Mouse (Mus musculus) lung, adult 18-20 months (tissue): ENCODE results near the gene Adad2.

Experiments
- DNase-seq, 2 experiments: peaks; one replicate each; pipeline ENCODE4 v3.0.0; 2022; ENCODE audit warnings: mixed read lengths in 2 of 2

The Adad2 gene

DNA sequence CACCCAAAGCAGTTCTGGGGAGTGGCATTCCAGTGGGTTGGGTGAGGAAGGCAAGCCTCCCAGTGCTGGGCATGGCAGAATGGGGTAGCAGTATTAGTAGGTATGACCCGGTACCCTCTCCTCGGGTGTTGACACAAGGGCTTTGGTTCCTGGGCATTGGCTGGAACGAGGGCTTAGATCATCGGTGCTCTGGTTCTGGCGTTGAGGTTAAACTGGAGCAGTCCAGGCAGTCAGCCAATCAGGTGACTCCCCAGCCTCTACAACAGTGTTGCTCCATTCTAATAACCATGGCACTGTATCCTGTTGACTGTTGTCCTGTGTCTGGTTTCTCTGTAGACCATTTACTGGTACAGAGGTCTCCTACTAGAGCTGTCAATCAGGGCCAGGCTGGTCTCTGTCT, 5.0 kb downstream of the Adad2 start:
- DNase-seq = peak in 1 of 2 experiments; percentile 7

DNA sequence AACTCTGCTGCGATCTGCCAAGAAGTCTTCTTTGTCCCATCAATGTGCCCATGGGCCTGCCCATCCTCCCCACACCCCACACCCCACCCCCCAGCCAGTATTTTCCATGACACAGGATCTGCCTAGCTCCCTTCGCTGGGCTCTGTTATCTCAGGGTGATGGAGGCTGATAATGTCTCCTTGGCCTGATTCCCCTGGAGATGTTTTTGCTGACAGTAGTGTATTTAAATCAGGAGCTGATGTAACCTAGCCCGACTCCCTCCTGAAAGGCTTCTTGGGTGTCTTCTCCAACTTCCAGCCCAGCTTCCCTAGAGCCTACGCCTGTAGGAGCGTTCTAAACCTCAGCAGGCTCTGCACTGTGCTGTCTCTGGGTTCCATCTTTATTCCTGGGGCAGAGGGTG, 6.3 kb downstream of the Adad2 start:
- DNase-seq = no peak

GRCm38 (mm10) chr8:119620116-119620840, 7.7 kb downstream of the Adad2 start:
- DNase-seq = no peak

- DNase-seq = no peak
Observed at GRCm38 (mm10) chr8:119620848-119621465, 8.4 kb downstream of the Adad2 start.

DNA sequence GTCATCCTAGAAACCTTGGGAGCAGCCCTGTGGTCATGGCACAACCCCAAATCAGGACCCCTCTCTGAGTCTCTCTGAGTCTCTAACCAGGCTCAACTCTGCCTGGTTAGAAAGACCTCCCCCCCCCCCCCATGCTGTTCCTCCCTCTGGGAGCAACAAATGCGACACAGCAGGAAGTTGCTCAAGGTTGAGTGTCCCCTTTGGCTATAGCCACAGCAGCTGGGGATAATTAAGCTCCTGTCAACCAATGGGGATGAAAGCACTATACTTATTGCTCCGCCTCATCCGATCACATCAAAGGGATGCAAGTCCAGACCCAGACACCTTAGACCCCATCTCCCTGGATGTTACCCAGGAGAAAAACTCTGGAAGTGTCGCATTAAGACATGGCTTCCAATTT, 10.0 kb downstream of the Adad2 start:
- DNase-seq = no peak

- no peak for DNase-seq
Observed at GRCm38 (mm10) chr8:119623061-119623460, 10.5 kb downstream of the Adad2 start.

- DNase-seq = no peak
Observed at GRCm38 (mm10) chr8:119623744-119624143, 11.2 kb downstream of the Adad2 start.

DNA sequence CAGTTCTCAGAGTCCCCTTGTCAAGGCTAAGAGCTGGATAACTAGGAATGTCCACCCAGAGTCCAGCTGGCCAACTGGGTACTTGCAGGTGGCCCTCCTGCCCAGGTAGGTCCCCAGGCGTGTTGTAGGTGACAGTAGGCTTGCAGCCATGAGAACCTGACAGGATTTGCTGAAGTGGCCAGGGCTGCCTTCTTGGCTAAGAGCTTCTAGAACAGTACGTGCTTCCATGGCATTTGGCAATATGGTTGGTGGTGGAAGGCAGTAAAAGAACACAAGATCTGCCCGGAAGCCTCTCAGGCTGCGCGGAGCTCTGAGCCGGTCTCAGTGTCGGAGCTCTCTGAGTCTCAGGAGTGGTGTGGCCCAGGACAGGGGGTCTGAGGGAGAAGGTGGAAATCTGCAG, 12.4 kb downstream of the Adad2 start:
- no peak for DNase-seq

- no peak for DNase-seq
Observed at GRCm38 (mm10) chr8:119625788-119626187, 13.2 kb downstream of the Adad2 start.

DNA sequence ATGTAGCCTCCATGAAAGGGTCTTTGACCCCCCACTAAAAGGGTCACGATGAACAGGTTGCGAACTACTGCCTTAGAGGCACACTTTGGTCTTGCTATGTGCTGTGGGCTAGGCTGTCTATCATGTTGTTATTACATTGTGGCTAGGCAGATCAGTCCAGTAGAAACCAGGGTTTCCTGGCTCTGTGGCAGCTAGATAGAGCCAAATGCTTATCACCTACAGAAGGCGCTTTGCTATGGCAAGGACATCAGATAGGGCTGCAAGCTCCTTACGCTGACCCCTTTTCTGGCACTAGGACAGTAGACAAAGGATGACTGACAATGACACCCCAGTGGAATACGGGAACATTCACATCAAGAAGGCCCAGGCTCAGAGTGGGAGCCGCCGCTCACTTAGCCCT, 14.7 kb downstream of the Adad2 start:
- DNase-seq = no peak

GRCm38 (mm10) chr8:119627613-119628359, 15.2 kb downstream of the Adad2 start:
- DNase-seq = no peak

GRCm38 (mm10) chr8:119630841-119631240, 18.3 kb downstream of the Adad2 start:
- DNase-seq = no peak

GRCm38 (mm10) chr8:119632246-119632645, 19.7 kb downstream of the Adad2 start:
- DNase-seq = no peak

GRCm38 (mm10) chr8:119632909-119633308, 20.4 kb downstream of the Adad2 start:
- no peak for DNase-seq

- no peak for DNase-seq
Observed at GRCm38 (mm10) chr8:119634616-119635336, 22.2 kb downstream of the Adad2 start.

GRCm38 (mm10) chr8:119635378-119635777, 22.8 kb downstream of the Adad2 start, which contains the start of gene Kcng4:
Gene Kcng4, minus strand, starts transcription at chr8:119635680.
- DNase-seq = no peak

- no peak for DNase-seq
Observed at GRCm38 (mm10) chr8:119635958-119636357, 23.4 kb downstream of the Adad2 start.

GRCm38 (mm10) chr8:119636766-119637165, 24.2 kb downstream of the Adad2 start:
- no peak for DNase-seq

- no peak for DNase-seq
Observed at GRCm38 (mm10) chr8:119637381-119637780, 24.8 kb downstream of the Adad2 start.

DNA sequence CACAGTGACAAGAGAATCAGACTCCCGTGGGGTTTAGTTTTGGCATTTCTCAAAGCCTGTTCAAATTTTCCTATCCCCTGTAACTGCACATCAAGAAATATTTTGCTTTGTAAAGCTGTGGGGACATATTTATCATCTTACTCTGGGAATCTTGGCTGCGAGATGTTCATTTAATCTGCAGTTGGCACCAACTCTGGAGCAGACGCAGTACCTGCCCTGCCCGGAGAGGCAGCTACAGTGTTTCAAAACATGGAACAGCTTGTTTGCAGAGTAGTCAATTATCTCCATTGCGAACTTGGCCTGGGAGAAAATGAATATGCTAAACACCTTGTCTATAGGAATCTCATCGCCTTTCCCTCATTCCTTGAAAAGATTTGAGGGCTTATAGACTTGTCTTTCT, 25.7 kb downstream of the Adad2 start:
- no peak for DNase-seq

DNA sequence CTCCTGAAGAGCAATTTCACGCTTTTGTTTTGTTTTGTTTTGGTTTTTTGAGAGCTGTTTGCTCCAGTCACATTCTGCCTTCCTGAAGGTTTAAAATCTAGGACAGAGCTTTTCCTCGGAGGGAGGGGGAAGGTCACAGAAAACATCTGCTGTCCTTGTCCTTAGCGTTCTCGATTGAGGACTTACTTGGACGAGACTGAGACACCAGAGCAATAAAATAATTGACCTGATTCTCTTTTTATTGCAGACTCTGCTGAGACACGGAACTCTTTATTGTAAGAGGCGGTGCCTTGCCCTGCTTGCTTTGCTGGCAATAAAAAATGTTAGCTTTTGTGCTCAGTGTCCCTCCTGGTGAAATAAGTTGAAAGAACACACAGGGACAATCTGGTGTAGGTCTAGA, 27.3 kb downstream of the Adad2 start:
- no peak for DNase-seq

GRCm38 (mm10) chr8:119641058-119641457, 28.5 kb downstream of the Adad2 start:
- no peak for DNase-seq

GRCm38 (mm10) chr8:119642960-119643359, 30.4 kb downstream of the Adad2 start:
- DNase-seq = no peak
